Mouse (Mus musculus) telencephalon, adult 2 months (tissue): ENCODE measurements at regions not wholly inside any gene's neighbourhood (a gene's known extent, or its start where the extent isn't known, plus 50 kb on each side); places are given as distances from the start of the nearest gene placed in this dataset.

ENCODE experiments used
- DNase-seq: peaks from one replicate; pipeline ENCODE4 v3.0.0-alpha.2; 2011; ENCODE audit warnings: low read depth, low spot score

GRCm38 (mm10) chr13:90584766-90585165 lies 320.4 kb downstream of the Atp6ap1l start:
- no peak for DNase-seq

DNA sequence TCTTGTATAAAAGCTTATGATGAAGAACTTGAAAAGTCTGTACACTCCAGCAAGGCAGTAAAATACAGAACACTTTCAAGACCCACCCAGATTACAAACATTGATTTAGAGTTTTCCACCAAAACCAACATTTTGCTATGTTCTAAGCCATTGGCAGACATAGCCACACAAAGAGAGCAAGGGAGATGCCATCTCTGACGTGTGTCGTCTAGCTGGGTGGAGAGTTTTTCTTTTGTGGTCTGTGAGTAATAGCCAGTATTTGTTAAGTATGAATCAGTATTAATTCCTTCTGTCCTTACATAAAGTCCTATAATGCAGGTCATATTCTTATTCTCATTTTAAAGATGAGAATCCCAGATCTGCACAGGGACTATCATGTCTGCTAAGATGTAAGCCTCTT lies 329.8 kb downstream of the Atp6ap1l start:
- DNase-seq, result no peak

GRCm38 (mm10) chr13:90572580-90572979 lies 332.6 kb downstream of the Atp6ap1l start:
- DNase-seq, result no peak

DNA sequence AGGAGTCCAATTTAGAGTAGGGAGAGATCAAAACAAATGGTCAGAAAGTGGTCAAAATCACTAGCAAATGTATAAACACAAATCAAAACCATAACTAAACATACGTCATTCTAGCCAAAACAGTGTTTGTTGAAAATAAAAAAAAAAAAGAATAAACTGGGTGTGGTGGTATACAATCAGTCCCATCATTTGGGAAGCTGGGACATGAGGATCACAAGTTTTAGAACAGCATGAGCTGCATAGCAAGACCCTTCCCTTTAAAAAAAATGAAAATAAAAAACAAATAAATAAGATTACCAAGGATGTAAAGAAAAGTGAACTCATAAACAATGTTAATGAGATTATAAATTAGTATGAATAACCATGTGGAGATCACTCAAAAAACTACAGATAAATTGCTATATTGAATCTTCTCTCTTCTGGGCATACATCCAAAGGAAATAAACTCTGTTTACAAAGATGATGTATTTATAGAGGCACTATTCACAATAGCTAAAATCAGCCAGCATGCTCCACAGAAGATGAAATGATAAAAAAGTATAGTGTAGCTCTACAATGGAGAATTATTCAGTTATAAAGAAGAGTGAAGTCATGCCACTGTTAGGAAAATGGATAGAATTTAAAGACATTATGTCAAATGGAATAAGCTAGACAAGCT lies 341.8 kb downstream of the Atp6ap1l start:
- no peak for DNase-seq

DNA sequence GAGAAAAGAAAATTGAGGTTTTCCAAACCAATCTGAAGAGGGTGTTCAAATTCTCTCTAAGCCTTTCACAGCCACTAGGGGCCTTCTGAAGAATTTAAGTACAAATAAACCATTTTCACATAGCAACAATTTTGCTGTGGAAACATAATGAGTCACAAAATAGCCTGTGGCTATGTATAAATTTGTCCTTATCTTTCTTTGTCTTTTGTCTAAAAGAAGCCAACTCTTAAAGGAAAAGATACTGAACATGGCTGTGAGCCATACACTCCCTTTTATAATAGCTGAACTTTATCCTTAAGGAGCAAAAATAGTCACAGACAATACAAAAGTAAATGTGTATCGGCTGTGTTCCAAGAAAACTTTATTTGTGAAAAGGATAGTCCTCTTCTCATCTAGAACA lies 345.1 kb downstream of the Atp6ap1l start:
- DNase-seq, result no peak

DNA sequence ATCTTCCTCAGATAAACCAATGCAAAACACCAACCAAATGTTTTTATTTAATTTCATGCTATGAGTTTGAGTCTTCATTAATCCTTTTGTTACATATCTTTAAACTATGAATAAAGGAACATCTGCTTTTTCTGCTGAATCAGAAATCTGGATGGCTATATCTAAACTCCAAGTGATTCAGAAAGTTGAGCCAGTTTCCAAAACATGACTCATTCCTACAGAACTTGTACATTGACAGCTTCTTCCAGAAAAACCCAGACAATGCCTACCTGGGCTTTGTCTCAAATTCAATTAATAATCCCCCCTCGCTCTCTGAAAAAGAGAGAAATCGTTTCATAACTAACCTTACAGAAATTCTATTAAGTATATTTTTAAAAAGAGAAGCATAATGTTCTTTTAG lies 345.7 kb downstream of the Atp6ap1l start:
- DNase-seq, result no peak

DNA sequence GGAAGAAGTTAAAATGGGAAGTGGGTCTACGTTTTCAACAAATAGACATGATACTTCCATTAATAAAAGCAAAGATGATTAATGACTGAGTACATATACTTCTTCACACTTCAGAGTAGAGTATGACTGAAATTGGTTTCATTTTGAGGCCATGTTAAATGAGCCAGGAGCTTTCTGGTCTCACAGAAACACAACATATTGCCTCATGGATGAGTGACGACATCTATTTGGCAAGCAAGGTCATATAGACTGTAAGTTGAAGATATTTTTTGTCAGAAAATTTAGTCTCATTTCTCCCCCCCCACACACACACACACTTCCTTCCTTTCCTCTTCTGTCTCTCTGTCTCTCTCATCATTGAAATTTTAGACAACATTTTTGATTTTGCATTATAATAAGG lies 354.0 kb downstream of the Atp6ap1l start:
- no peak for DNase-seq

DNA sequence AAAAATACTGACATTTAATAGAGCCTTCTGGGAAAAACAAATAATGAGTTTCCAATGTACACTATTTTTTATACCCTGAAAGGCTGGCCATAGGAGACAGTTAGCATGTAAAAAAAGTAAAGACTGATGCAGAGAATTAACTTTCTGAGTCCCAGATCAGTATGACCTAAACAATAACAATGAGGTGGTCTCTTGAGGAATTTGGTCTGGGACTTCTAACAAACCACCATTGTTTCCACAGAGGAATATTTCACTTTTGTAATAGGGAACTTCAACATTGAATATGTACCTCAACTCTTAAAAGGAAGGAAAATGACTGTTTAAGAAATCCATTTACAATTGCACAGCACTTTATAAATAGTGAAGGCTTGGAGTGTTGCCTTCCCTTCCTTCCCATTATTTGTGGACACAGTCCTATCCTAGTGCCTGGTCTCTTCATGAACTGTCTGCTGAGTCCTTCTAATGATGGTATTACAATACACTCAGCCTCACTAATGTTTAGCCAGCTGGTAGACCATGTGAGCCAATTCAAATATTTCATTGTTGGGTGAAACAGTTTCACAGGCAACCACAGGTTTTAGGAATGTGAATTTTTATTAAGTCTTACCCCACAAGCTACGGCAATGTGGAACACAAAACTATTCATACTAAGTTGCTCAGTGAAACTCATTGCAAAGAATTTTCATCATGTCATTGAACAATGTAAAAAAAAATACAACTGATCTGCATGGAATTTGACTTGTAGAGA lies 358.7 kb downstream of the Atp6ap1l start:
- DNase-seq, result no peak

DNA sequence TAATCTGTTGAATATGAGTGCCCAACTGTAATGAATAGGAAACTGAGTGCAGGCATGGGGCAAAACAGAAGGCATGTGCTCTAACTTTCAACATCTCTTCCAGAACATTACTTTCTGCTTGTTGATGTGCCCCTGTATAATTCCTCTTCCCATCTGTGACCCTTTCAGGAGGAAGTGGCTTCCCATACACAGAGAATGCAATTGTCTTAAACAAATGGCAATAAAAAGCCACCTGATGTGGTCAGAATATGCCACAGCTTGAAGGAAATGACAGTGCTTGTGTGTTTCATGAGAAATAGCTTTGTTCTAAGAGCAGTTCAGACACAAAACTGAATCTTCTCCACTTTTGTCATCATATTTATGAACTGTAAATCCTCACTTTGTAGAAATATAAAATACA lies 359.3 kb downstream of the Atp6ap1l start:
- DNase-seq, result no peak

- no peak for DNase-seq
Observed at GRCm38 (mm10) chr13:90537525-90537924, 367.6 kb downstream of the Atp6ap1l start.

GRCm38 (mm10) chr13:90526998-90527397 lies 378.2 kb downstream of the Atp6ap1l start:
- no peak for DNase-seq

- DNase-seq, result no peak
Observed at GRCm38 (mm10) chr13:90525801-90526200, 379.4 kb downstream of the Atp6ap1l start.

DNA sequence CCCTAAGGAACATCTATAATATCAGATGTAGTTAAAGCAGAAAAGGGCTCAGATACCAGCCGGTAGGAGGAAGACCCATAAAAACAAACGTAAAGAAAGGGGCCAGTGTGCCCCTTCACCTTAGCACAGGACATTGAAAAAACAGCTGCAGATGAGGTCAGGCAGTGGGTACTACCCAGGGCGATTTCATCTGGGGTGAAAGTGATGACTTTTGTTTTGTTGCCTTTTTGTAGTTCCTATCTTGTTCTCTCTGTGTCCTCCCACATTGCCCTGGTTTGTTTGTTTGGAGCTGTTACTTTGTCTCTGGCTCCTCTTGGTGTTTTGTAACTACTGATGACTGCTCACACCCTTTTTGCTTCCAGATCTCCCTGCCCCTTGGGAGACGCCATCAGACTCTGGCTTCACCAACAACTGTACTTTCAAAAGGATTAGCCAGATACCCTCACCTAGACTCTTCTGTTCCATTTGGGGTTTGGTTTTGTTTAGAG lies 383.4 kb downstream of the Atp6ap1l start:
- no peak for DNase-seq

DNA sequence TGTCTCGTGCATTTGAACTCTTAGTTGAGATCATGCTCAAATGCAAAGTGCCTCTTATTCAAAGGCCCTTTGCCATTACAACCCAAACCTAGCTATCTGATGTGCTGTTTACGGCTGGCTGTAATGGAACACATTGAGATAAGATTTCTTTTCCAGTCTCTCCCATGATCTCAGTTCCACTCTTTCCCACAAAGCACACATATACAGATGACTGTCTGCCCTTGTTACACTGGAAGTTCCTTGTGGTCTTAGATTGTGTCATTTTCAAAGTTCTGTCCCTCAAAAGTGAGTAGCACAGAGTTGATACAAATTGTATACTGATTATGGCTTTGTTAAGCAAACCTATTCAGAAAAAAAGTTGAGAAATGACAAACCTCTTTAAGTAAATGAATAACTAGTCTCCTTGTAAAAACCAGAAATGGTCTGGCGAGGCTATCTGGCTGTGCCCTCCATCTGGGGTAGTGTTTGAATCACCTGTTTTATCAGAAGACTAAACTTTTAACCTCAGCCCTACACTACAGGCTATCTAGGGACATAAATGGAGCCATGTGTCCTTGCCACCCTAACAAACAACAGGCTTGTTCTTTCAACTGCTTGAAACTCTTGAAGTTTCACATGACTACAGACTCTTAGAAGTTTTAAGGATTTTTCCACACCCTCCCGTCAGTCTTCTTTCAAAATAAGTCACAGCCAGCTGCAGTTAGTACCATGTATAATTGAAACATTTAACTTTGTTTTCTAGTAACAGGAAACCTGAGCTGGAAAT lies 384.0 kb downstream of the Atp6ap1l start:
- no peak for DNase-seq

DNA sequence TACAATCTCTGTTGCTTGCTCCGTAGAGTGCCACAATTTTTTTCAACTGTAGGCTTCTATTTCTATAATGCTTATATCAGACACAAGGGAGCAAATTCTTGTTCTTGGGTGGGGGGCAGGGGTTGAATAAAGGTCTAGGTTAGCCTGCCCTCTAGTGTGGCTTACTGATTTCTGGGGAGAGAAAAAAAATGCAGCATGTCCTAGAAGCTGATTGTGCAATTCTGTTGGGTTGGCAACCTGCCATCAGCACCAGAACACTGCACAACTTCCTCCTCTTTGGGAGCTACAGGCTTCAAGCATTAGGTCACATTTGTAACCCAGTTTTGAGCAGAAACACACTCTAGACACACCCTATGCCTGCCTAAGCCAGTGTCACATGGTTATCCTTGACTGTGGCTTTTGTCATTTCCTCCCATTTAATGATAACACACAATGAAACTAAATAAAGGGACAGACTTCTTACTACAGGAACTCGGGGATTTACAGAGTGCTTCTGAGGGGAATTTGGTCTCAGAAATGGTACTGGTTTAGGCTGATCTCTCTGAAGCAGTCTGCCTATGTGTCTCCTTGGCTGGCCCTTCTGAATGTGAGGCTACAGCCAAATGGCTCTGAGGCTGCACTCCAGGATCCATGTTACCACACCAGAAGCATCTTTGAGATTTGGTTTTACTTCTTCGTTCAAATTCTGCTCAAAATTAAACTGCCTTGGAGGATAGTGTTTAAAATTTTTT lies 389.2 kb downstream of the Atp6ap1l start:
- DNase-seq, result peak; percentile 60

DNA sequence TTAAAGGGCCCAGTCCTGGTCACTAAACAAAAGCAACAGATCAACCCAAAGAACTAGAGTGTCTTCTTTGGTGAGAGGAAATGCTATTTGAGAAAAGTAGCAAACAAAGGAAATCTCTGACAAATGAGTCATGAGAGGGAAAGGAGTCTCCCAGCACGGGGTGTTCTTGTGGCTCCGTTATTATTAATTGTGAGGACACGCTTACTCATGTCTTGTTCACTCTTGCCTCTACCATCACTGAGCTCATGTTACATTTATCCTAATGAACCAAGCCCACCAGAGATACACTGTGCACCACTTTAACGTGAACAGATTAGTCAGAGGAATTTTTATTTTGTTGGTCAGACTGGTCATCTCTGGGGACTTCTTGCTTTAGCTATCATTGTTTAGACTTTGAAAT lies 391.3 kb downstream of the Atp6ap1l start:
- no peak for DNase-seq

DNA sequence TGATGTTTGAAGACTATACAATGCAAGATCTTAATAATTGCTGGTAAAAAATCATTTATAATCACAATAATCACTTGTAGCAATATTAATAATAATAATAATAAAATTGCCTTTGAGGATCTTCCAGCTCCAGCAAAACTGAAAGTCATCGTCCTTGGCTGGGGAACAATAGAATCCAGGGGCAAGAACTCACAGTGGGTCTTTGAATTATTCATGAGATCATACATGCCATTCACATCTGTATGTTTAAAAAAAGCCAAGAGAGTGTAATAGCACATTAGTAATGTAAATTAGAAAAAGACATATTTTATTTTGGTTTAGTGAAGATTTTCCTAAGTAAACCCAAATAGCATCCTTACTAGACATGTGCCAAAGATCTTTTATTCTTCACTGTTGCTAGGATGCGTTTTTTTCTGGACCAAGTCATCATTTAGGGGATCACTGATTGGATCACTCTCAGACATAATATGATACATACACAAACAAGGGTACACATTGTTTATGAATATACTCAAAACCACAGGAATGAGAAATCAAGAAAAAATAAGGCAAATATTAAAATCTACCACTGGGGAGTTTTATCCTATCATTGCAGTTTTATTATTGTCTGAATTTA lies 392.3 kb downstream of the Atp6ap1l start:
- DNase-seq, result no peak

DNA sequence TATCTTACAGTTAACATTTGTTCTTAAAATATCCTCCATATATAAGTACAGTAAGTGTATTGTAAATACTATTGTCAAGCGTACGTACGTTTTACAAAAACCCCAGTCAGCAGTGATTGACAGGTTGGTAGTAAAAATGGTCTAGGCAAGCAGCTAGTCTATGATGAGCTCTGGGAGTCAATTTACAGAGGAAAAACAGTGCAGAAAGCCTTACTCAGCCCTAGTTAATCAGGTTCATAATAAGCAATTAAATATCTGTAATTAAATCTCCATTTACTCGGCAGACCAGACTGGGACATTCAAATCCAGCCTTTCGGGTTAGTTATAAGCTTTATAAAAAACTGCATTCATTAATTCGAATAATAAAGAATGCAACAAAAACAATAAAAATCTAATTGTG lies 394.7 kb downstream of the Atp6ap1l start:
- no peak for DNase-seq

- no peak for DNase-seq
Observed at GRCm38 (mm10) chr13:90503188-90503587, 402.0 kb downstream of the Atp6ap1l start.

- no peak for DNase-seq
Observed at GRCm38 (mm10) chr13:90502141-90502540, 403.0 kb downstream of the Atp6ap1l start.

DNA sequence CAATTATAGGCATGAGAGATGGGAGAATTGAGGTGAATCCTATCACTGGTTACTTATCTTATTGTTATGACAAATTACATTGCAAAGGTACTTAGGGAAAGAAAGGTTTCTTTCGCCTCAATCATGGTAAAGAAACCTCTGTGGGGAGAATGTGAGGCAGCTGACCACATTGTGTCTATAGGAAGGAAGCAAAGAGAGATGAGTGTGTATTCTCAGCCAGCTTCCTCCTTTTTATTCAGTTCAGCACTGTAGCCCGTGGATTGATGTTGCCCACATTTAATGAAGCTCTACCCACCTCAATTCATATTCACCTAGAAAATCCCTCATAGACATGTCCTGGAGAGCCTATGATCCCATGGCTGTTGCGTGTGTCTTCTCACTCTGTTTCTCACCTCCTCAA lies 406.2 kb downstream of the Atp6ap1l start:
- DNase-seq, result no peak
